Mouse (Mus musculus): ENCODE results near the gene Xdh.

DNA sequence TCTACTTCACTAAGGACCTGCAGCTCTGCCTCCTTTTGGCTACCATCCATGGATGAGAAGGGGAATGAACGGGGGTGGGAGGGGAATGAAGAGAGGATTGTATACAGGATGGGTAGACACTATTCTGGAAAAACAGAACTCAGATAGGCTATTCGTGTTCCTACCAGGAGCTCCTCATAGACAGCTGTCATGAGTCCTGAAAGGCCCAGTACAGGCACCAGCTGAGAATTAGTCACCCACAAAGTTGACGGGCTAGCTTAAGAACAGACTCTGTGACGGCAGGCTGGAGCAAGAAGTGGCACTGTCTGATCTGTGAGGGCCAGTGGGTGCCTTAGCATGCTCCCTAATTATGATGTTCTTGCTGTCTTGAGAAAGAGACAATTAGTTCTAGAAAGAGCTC, 21.3 kb upstream of the Xdh start:
- TF ChIP-seq USF1 (IDR thresholded peaks at IDR 0.05; ENCODE audit: low read depth), result no peak
- TF ChIP-seq POLR2A (IDR thresholded peaks at IDR 0.05; ENCODE audit: insufficient read length, low read depth), result no peak
- TF ChIP-seq POLR2AphosphoS2 (IDR thresholded peaks at IDR 0.05; ENCODE audit: insufficient read length, low read depth), result no peak
- no peak for TF ChIP-seq E2F4 (IDR thresholded peaks at IDR 0.05; ENCODE audit: insufficient read depth)
- TF ChIP-seq MAX (IDR thresholded peaks at IDR 0.05; ENCODE audit: low read depth), result no peak
- peak in 2 of 3 experiments; percentile 55 to 66 for TF ChIP-seq MYOD1 (IDR thresholded peaks at IDR 0.05; ENCODE audit: control insufficient read depth in 1 of 3, insufficient read length in 2 of 3, low read depth in 2 of 3)
- TF ChIP-seq REST (IDR thresholded peaks at IDR 0.05; ENCODE audit: insufficient read depth, insufficient read length), result no peak
- TF ChIP-seq TCF12 (IDR thresholded peaks at IDR 0.05; ENCODE audit: insufficient read depth, poor library complexity, severe bottlenecking), result peak; percentile 13
- TF ChIP-seq SRF (IDR thresholded peaks at IDR 0.05; ENCODE audit: control insufficient read depth, insufficient read length, low read depth), result no peak
- TF ChIP-seq MYOG (IDR thresholded peaks at IDR 0.05; ENCODE audit: control insufficient read depth in 1 of 3, insufficient read depth in 1 of 3, insufficient read length in 2 of 3, low read depth in 2 of 3), result peak in 2 of 3 experiments; percentile 58 to 73
- no peak for TF ChIP-seq CEBPB (IDR thresholded peaks at IDR 0.05; ENCODE audit: insufficient read depth, poor library complexity, severe bottlenecking)
- TF ChIP-seq TCF3 (IDR thresholded peaks at IDR 0.05; ENCODE audit: insufficient read length, low read depth), result no peak
